Mouse (Mus musculus) neural tube, embryonic 11.5 days (tissue): Measurements from ENCODE around the gene Fam71f1. TPM values are rescaled to one million over a fixed set of nuclear protein-coding genes. Genes with fewer than 3 reads are reported as not detected.
"Not testable (repeated sequence)": the region's sequence is repeated elsewhere in the genome, so short reads cannot be mapped to it uniquely, and the experiment has no call there.

Experiments
- ATAC-seq: fragments of 200-750 bp; cut with Nextera tagmentation; 2 replicates; pipeline ENCODE4 v1.8.0; 2017; ENCODE audit warnings: moderate number of reproducible peaks, mild to moderate bottlenecking, moderate TSS enrichment, moderate library complexity; ENCODE audit not compliant: insufficient read depth, low FRiP score, low TSS enrichment
- DNase-seq: peaks from one replicate; pipeline ENCODE4 v3.0.0-alpha.2; 2015; ENCODE audit warnings: low spot score
- H3K27ac ChIP-seq: fragments of 300-500 bp; sonication (generic); 2 replicates; pipeline ENCODE4 v1.5.1; 2014; ENCODE audit warnings: low read depth, mild to moderate bottlenecking, low read length
- H3K27me3 ChIP-seq: fragments of 300-500 bp; sonication (generic); 2 replicates; pipeline ENCODE4 v1.6.1; 2014; ENCODE audit warnings: mild to moderate bottlenecking, low read length, mixed read lengths; ENCODE audit not compliant: control insufficient read depth, insufficient read depth
- H3K36me3 ChIP-seq: fragments of 300-500 bp; sonication (generic); 2 replicates; pipeline ENCODE4 v1.6.1; 2014; ENCODE audit warnings: mild to moderate bottlenecking, low read length, moderate library complexity, mixed read lengths; ENCODE audit not compliant: control insufficient read depth, insufficient read depth
- H3K4me1 ChIP-seq: fragments of 300-500 bp; sonication (generic); 2 replicates; pipeline ENCODE4 v1.6.1; 2014; ENCODE audit warnings: low read length, mixed read lengths; ENCODE audit not compliant: control insufficient read depth, insufficient read depth
- H3K4me2 ChIP-seq: fragments of 300-500 bp; sonication (generic); 2 replicates; pipeline ENCODE4 v1.6.1; 2014; ENCODE audit warnings: low read depth, mild to moderate bottlenecking, moderate library complexity
- H3K4me3 ChIP-seq: fragments of 300-500 bp; sonication (generic); 2 replicates; pipeline ENCODE4 v1.5.1; 2014; ENCODE audit warnings: low read depth, low read length
- H3K9ac ChIP-seq: fragments of 300-500 bp; sonication (generic); 2 replicates; pipeline ENCODE4 v1.6.1; 2014; ENCODE audit warnings: mild to moderate bottlenecking, low read length
- H3K9me3 ChIP-seq: fragments of 300-500 bp; sonication (generic); 2 replicates; pipeline ENCODE4 v1.6.1; 2016; ENCODE audit warnings: low read length; ENCODE audit not compliant: control insufficient read depth
- WGBS: fragments of 180-500 bp; shearing (Covaris S2); extraction: QIAGEN DNeasy Blood & Tissue Kit; methylation state at CpG from one replicate; pipeline ENCODE4 v1.1.7; 2014; 5-methylcytosine and 5-hydroxymethylcytosine counted together
- polyA plus RNA-seq: library from polyadenylated mRNA; unstranded; fragments of >200 nt; fragmentation: Nextera tagmentation; extraction: Ambion mirVana; gene quantifications from 2 replicates; pipeline ENCODE4 v1.2.1, GENCODE M21; 2014

The Fam71f1 gene
- polyA plus RNA-seq, 1 experiment from 2014 or later: 0.32 TPM

- H3K9me3 ChIP-seq: no peaks in the 10 kb centered on the region
- no peak for DNase-seq
- H3K9ac ChIP-seq: no peak overlapping the region
- H3K4me3 ChIP-seq: no peak overlapping the region
- H3K4me1 ChIP-seq: no peaks in the 10 kb centered on the region
- no peaks in the 10 kb centered on the region for H3K36me3 ChIP-seq
- no peak overlapping the region for H3K27ac ChIP-seq
- 76% methylated on average over 2 of the region's 2 CpGs for WGBS
- H3K27me3 ChIP-seq: no peaks in the 10 kb centered on the region
- H3K4me2 ChIP-seq: no peak overlapping the region
- ATAC-seq: no peak
These were observed 1.7 kb upstream of the Fam71f1 start for GRCm38 (mm10) chr6:29317286-29317685.

- no peak overlapping the region for H3K4me2 ChIP-seq
- DNase-seq (no peak), ATAC-seq (no peak)
- H3K4me1 ChIP-seq: no peaks in the 10 kb centered on the region
- no peak overlapping the region for H3K9ac ChIP-seq
- no peaks in the 10 kb centered on the region for H3K36me3 ChIP-seq
- WGBS: 73% methylated on average over 3 of the region's 3 CpGs
- no peaks in the 10 kb centered on the region for H3K27me3 ChIP-seq
- H3K4me3 ChIP-seq: no peak overlapping the region
- no peaks in the 10 kb centered on the region for H3K9me3 ChIP-seq
- H3K27ac ChIP-seq: no peak overlapping the region
These were observed 999 bp upstream of the Fam71f1 start for GRCm38 (mm10) chr6:29317941-29318340.

DNA sequence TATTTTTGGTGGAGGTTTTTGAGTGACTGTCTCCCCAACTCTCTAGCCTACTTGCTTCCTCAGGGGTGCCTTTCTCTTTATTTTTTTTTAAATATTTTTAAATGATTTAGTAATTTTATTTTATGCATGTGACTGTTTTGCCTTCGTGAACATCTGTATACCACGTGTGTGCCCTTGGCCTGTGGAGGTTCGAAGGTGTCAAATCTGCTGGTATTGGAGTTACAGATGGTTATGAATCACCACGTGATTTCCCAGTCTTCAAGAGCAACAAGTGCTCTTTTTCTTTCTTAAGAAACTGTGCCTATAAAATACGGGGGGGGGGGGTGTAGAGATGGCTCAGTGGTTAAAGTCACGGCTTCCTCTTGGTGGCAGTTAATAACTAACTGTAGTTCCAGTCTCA, 2.6 kb downstream of the Fam71f1 start:
- Histone ChIP-seq H3K4me2 (no peak overlapping the region), H3K9me3 (no peaks in the 10 kb centered on the region), H3K27me3 (no peaks in the 10 kb centered on the region), H3K36me3 (no peaks in the 10 kb centered on the region), H3K27ac (no peak overlapping the region), H3K4me3 (no peak overlapping the region), H3K9ac (no peak overlapping the region), H3K4me1 (no peaks in the 10 kb centered on the region)
- 75% methylated on average over 6 of the region's 6 CpGs for WGBS
- ATAC-seq (no peak), DNase-seq (no peak)

- Histone ChIP-seq H3K4me2 (no peak overlapping the region), H3K27ac (no peak overlapping the region), H3K36me3 (no peaks in the 10 kb centered on the region), H3K27me3 (no peaks in the 10 kb centered on the region), H3K9me3 (no peaks in the 10 kb centered on the region), H3K9ac (no peak overlapping the region), H3K4me3 (no peak overlapping the region), H3K4me1 (no peaks in the 10 kb centered on the region)
- DNase-seq (no peak), ATAC-seq (no peak)
- WGBS: 91% methylated on average over 7 of the region's 7 CpGs
These were observed 3.2 kb downstream of the Fam71f1 start for GRCm38 (mm10) chr6:29322147-29322546.

- H3K4me1 ChIP-seq: no peaks in the 10 kb centered on the region
- no peaks in the 10 kb centered on the region for H3K36me3 ChIP-seq
- no peak for ATAC-seq
- H3K27ac ChIP-seq: no peak overlapping the region
- H3K9me3 ChIP-seq: no peaks in the 10 kb centered on the region
- H3K9ac ChIP-seq: no peak overlapping the region
- DNase-seq: no peak
- H3K4me2 ChIP-seq: no peak overlapping the region
- H3K4me3 ChIP-seq: no peak overlapping the region
- H3K27me3 ChIP-seq: no peaks in the 10 kb centered on the region
- WGBS: 75% methylated on average over 4 of the region's 4 CpGs
These were observed 3.8 kb downstream of the Fam71f1 start for GRCm38 (mm10) chr6:29322735-29323134.

- no peaks in the 10 kb centered on the region for H3K27me3 ChIP-seq
- H3K36me3 ChIP-seq: no peaks in the 10 kb centered on the region
- H3K9me3 ChIP-seq: no peaks in the 10 kb centered on the region
- no peaks in the 10 kb centered on the region for H3K4me1 ChIP-seq
- H3K4me3 ChIP-seq: no peak overlapping the region
- H3K27ac ChIP-seq: no peak overlapping the region
- ATAC-seq: no peak
- no peak for DNase-seq
- 91% methylated on average over 9 of the region's 9 CpGs for WGBS
- H3K9ac ChIP-seq: no peak overlapping the region
- no peak overlapping the region for H3K4me2 ChIP-seq
These were observed 8.0 kb downstream of the Fam71f1 start for GRCm38 (mm10) chr6:29326961-29327360.

DNA sequence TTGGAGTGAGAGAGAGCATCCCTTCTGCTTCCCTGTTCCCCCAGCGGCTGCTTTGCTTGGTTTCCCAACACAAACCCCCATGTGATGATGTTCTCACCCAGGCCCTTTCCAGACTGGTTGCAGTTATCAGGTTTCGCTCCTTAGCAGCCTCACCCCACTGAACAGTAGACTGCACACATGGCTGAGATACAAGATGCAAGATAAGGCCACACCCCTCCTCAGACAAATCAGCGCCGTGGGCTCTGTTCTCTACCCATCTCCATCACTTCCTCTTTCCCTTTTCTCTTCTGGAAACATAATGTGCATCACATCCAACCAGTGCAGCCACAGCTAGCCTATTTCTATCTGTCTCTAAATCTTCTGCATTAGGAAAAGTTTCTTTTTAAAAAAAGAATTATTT, 10.6 kb downstream of the Fam71f1 start:
- Histone ChIP-seq H3K9me3 (no peaks in the 10 kb centered on the region), H3K4me1 (no peaks in the 10 kb centered on the region), H3K27me3 (no peaks in the 10 kb centered on the region), H3K27ac (no peak overlapping the region), H3K4me3 (no peak overlapping the region), H3K9ac (no peak overlapping the region), H3K4me2 (no peak overlapping the region), H3K36me3 (no peaks in the 10 kb centered on the region)
- no peak for DNase-seq
- 68% methylated on average over 4 of the region's 4 CpGs for WGBS
- no peak for ATAC-seq

DNA sequence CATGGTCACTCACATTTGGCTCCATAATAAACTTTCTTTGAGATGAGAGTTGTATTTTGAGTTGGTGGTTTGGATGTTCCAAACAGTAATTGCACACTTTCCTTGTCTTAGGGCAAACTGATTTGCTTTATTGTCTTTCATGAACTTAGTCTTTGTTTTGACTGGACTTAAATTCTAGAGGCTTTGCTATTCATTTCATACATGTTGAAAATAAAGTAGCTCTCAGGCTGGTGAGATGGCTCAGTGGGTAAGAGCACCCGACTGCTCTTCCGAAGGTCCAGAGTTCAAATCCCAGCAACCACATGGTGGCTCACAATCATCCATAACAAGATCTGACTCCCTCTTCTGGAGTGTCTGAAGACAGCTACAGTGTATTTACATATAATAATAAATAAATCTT, 27.6 kb downstream of the Fam71f1 start:
- not testable (repeated sequence) for H3K36me3 ChIP-seq, H3K27ac ChIP-seq, ATAC-seq, H3K9me3 ChIP-seq, H3K9ac ChIP-seq, H3K4me3 ChIP-seq, H3K27me3 ChIP-seq, H3K4me2 ChIP-seq, DNase-seq, H3K4me1 ChIP-seq
- WGBS: 93% methylated on average over 2 of the region's 2 CpGs

GRCm38 (mm10) chr6:29347189-29347588, 28.2 kb downstream of the Fam71f1 start:
- Histone ChIP-seq H3K27ac (peak overlapping the region; percentile 67), H3K4me1 (peaks cover 5% of the 10 kb centered on the region; the same call in 1 of the 2 replicates), H3K9me3 (no peaks in the 10 kb centered on the region), H3K4me3 (peak overlapping the region; percentile 88), H3K9ac (peak overlapping the region; percentile 55), H3K36me3 (no peaks in the 10 kb centered on the region), H3K27me3 (no peaks in the 10 kb centered on the region), H3K4me2 (peak overlapping the region; percentile 62)
- ATAC-seq (no peak), DNase-seq (no peak)
- 37% methylated on average over 7 of the region's 7 CpGs for WGBS
